Mouse (Mus musculus): ENCODE data around the gene 4921536K21Rik.

Gene 4921536K21Rik

GRCm38 (mm10) chr11:3894406-3895281 lies at the start of gene 4921536K21Rik, which contains the start of gene Dusp18:
4921536K21Rik (minus strand) TSS chr11:3895098.
Dusp18 (plus strand) TSS chr11:3895240.
- peak; percentile 86 for DNase-seq (ENCODE audit: low spot score)

- DNase-seq (ENCODE audit: low spot score): no peak
Observed at GRCm38 (mm10) chr11:3941371-3941770, 46.5 kb upstream of the 4921536K21Rik start.

GRCm38 (mm10) chr11:3937321-3937874 lies 42.5 kb upstream of the 4921536K21Rik start:
- DNase-seq (ENCODE audit: low spot score): no peak

- no peak for DNase-seq (ENCODE audit: low spot score)
Observed at GRCm38 (mm10) chr11:3936318-3936717, 41.4 kb upstream of the 4921536K21Rik start.

GRCm38 (mm10) chr11:3935135-3935534 lies 40.2 kb upstream of the 4921536K21Rik start:
- no peak for DNase-seq (ENCODE audit: low spot score)

GRCm38 (mm10) chr11:3933756-3934285 lies 38.9 kb upstream of the 4921536K21Rik start:
- DNase-seq (ENCODE audit: low spot score): no peak

- DNase-seq (ENCODE audit: low spot score): peak; percentile 74
Observed at GRCm38 (mm10) chr11:3931511-3932211, 36.8 kb upstream of the 4921536K21Rik start, which contains the start of gene Tcn2. Tcn2 (minus strand) TSS chr11:3932159.

GRCm38 (mm10) chr11:3930931-3931330 lies 36.0 kb upstream of the 4921536K21Rik start:
- DNase-seq (ENCODE audit: low spot score): no peak

GRCm38 (mm10) chr11:3930019-3930418 lies 35.1 kb upstream of the 4921536K21Rik start:
- DNase-seq (ENCODE audit: low spot score): no peak

GRCm38 (mm10) chr11:3925916-3926315 lies 31.0 kb upstream of the 4921536K21Rik start:
- no peak for DNase-seq (ENCODE audit: low spot score)

- DNase-seq (ENCODE audit: low spot score): no peak
Observed at GRCm38 (mm10) chr11:3922731-3923130, 27.8 kb upstream of the 4921536K21Rik start.

- DNase-seq (ENCODE audit: low spot score): no peak
Observed at GRCm38 (mm10) chr11:3922115-3922514, 27.2 kb upstream of the 4921536K21Rik start.

GRCm38 (mm10) chr11:3921281-3921850 lies 26.5 kb upstream of the 4921536K21Rik start:
- DNase-seq (ENCODE audit: low spot score): peak; percentile 51

- DNase-seq (ENCODE audit: low spot score): no peak
Observed at GRCm38 (mm10) chr11:3920476-3920875, 25.6 kb upstream of the 4921536K21Rik start.

- DNase-seq (ENCODE audit: low spot score): no peak
Observed at GRCm38 (mm10) chr11:3918738-3919137, 23.8 kb upstream of the 4921536K21Rik start.

- peak; percentile 87 for DNase-seq (ENCODE audit: low spot score)
Observed at GRCm38 (mm10) chr11:3914109-3914840, 19.4 kb upstream of the 4921536K21Rik start, which contains the start of gene Slc35e4. Slc35e4 (minus strand) TSS chr11:3914664.

GRCm38 (mm10) chr11:3913316-3914108 lies 18.6 kb upstream of the 4921536K21Rik start:
- peak; percentile 89 for DNase-seq (ENCODE audit: low spot score)

GRCm38 (mm10) chr11:3912875-3913271 lies 18.0 kb upstream of the 4921536K21Rik start:
- no peak for DNase-seq (ENCODE audit: low spot score)

GRCm38 (mm10) chr11:3912100-3912874 lies 17.4 kb upstream of the 4921536K21Rik start:
- DNase-seq (ENCODE audit: low spot score): no peak

All from urinary bladder, postnatal 25 days (tissue).